10 mouse cellular contexts compared by ENCODE assay signal in the genomic region with DNA sequence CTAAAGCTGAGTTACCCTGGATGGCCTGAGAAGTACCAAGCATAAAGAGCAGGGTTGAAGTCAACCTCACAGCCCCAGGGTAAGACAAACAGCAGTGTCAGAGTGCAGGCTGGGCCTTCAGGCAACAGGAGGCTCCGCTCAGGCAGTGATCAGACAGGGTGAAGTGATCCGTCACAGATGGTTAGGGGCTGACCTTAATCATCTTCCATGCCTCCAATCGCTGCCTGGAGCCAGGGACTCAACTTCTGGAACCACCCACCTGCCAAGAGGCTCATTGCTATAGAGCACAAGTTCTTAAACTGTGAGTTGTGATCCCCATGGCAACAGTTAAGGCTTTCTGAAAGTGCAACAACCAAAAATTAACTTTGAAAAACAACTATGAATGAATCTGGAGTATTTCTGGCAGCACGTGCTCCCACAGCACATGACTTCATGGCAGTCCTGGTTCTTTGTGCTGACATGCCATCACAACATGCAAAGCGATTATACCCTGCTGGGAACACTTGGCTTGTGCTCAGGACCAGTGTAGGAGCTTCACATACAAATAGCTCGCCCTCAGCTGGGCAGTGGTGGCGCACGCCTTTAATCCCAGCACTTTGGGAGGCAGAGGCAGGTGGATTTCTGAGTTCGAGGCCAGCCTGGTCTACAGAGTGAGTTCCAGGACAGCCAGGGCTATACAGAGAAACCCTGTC. TPM values are rescaled to one million over a fixed set of nuclear protein-coding genes. Genes with fewer than 3 reads are reported as not detected.
DNase-seq lines count a peak whose midpoint lies in the region; ATAC-seq lines count a peak whose summit lies in the region.
"Had no signal": no experiment of that assay in that cellular context is flagged by ENCODE, and none has a peak within 500 bp of the region (broad histone marks: within the 10 kb centered on the region; RNA-seq: fewer than 3 reads in every experiment).

No protein-coding gene starts in this region.

- DNase-seq in lung, postnatal 10 days: peak; percentile 42
- no peak for DNase-seq in lung, postnatal 25 days (ENCODE audit: low spot score)
- DNase-seq in gastrocnemius, postnatal 36 days: no peak
- no peak for DNase-seq in gastrocnemius, postnatal 10 days
- DNase-seq: gastrocnemius, postnatal 25 days had no signal

- ATAC-seq in forebrain, embryonic 12.5 days (ENCODE audit: low FRiP score): no peak
- no peak for ATAC-seq in forebrain, embryonic 13.5 days
- peak; percentile 48 for ATAC-seq in hindbrain, embryonic 16.5 days
- ATAC-seq in stomach, embryonic 16.5 days (ENCODE audit: insufficient read depth, low FRiP score): peak; percentile 53; the same call in 1 of the 2 replicates

- 68% methylated on average over 9 of the region's 9 CpGs for WGBS in forebrain, embryonic 12.5 days
- WGBS in forebrain, embryonic 13.5 days: 67% methylated on average over 9 of the region's 9 CpGs
- WGBS in hindbrain, embryonic 16.5 days: 41% methylated on average over 9 of the region's 9 CpGs
- WGBS in stomach, embryonic 16.5 days: 71% methylated on average over 9 of the region's 9 CpGs

- H3K27ac ChIP-seq in forebrain, embryonic 12.5 days: no peak overlapping the region
- H3K27ac ChIP-seq in forebrain, embryonic 13.5 days: no peak overlapping the region
- H3K27ac ChIP-seq in hindbrain, embryonic 16.5 days (ENCODE audit: low read depth, low read length): no peak overlapping the region
- H3K27ac ChIP-seq in stomach, embryonic 16.5 days (ENCODE audit: low read length): peak overlapping the region; percentile 43
- H3K27ac ChIP-seq: macrophage had no signal

- H3K9ac ChIP-seq in forebrain, embryonic 12.5 days: peak overlapping the region; percentile 7; the same call in 1 of the 2 replicates
- H3K9ac ChIP-seq in forebrain, embryonic 13.5 days: no peak overlapping the region
- no peak overlapping the region for H3K9ac ChIP-seq in hindbrain, embryonic 16.5 days (ENCODE audit: low read depth, low read length)
- H3K9ac ChIP-seq in stomach, embryonic 16.5 days (ENCODE audit: low read length): 0 out of 2 replicates have a peak overlapping the region, but pooled peaks have one; percentile 7

- H3K27me3 ChIP-seq in forebrain, embryonic 12.5 days: no peaks in the 10 kb centered on the region
- H3K27me3 ChIP-seq in forebrain, embryonic 13.5 days: no peaks in the 10 kb centered on the region
- no peaks in the 10 kb centered on the region for H3K27me3 ChIP-seq in hindbrain, embryonic 16.5 days (replicated peaks; ENCODE audit: control insufficient read depth, insufficient read depth, low read length)
- H3K27me3 ChIP-seq in stomach, embryonic 16.5 days (ENCODE audit: control insufficient read depth, insufficient read depth, low read length): no peaks in the 10 kb centered on the region

- intact Hi-C loops in gastrocnemius, postnatal 36 days (cut with DNase I): no loop called here

- peaks cover 11% of the 10 kb centered on the region for H3K4me1 ChIP-seq in forebrain, embryonic 12.5 days
- peaks cover 8% of the 10 kb centered on the region; the same call in 1 of the 2 replicates for H3K4me1 ChIP-seq in forebrain, embryonic 13.5 days
- H3K4me1 ChIP-seq in hindbrain, embryonic 16.5 days (ENCODE audit: control insufficient read depth, insufficient read depth, low read depth, low read length): peaks cover 7% of the 10 kb centered on the region
- H3K4me1 ChIP-seq in stomach, embryonic 16.5 days (ENCODE audit: control insufficient read depth, insufficient read depth, low read length): peaks cover 10% of the 10 kb centered on the region; the same call in 1 of the 2 replicates

- no peak overlapping the region for H3K4me2 ChIP-seq in forebrain, embryonic 12.5 days
- no peak overlapping the region for H3K4me2 ChIP-seq in forebrain, embryonic 13.5 days
- no peak overlapping the region for H3K4me2 ChIP-seq in hindbrain, embryonic 16.5 days (ENCODE audit: low read length)
- 0 out of 2 replicates have a peak overlapping the region, but pooled peaks have one; percentile 4 for H3K4me2 ChIP-seq in stomach, embryonic 16.5 days (ENCODE audit: low read depth, low read length)

- H3K4me3 ChIP-seq in forebrain, embryonic 12.5 days (replicated peaks): no peak overlapping the region
- no peak overlapping the region for H3K4me3 ChIP-seq in forebrain, embryonic 13.5 days
- no peak overlapping the region for H3K4me3 ChIP-seq in hindbrain, embryonic 16.5 days (ENCODE audit: low read length)
- H3K4me3 ChIP-seq in stomach, embryonic 16.5 days (replicated peaks; ENCODE audit: low read length): no peak overlapping the region

- H3K9me3 ChIP-seq in forebrain, embryonic 12.5 days: no peaks in the 10 kb centered on the region
- no peaks in the 10 kb centered on the region for H3K9me3 ChIP-seq in forebrain, embryonic 13.5 days (replicated peaks)
- no peaks in the 10 kb centered on the region for H3K9me3 ChIP-seq in hindbrain, embryonic 16.5 days (ENCODE audit: control insufficient read depth, low read length)
- H3K9me3 ChIP-seq in stomach, embryonic 16.5 days (replicated peaks; ENCODE audit: control insufficient read depth, low read length): no peaks in the 10 kb centered on the region

- no peaks in the 10 kb centered on the region for H3K36me3 ChIP-seq in forebrain, embryonic 12.5 days (replicated peaks)
- no peaks in the 10 kb centered on the region for H3K36me3 ChIP-seq in forebrain, embryonic 13.5 days (ENCODE audit: poor library complexity, severe bottlenecking)
- no peaks in the 10 kb centered on the region for H3K36me3 ChIP-seq in hindbrain, embryonic 16.5 days (ENCODE audit: control insufficient read depth, insufficient read depth, low read length)
- no peaks in the 10 kb centered on the region for H3K36me3 ChIP-seq in stomach, embryonic 16.5 days (ENCODE audit: control insufficient read depth, insufficient read depth, low read length)

RNA-seq across cellular contexts. Expression of gene Slmap, which starts 46.3 kb away (rescaled TPM):
- polyA plus RNA-seq in forebrain, embryonic 12.5 days (2016; fragmentation: Nextera tagmentation; extraction: Ambion mirVana): 21.1 and 21.6 TPM in 2 replicates
- polyA plus RNA-seq in forebrain, embryonic 13.5 days (2015; fragmentation: Nextera tagmentation; extraction: Ambion mirVana): 12.1 and 12.7 TPM in 2 replicates
- 11.4 TPM in 2 replicates for polyA plus RNA-seq in hindbrain, embryonic 16.5 days (2015; fragmentation: Nextera tagmentation; extraction: Ambion mirVana)
- 59.1 and 60.6 TPM in 2 replicates for polyA plus RNA-seq in stomach, embryonic 16.5 days (2015; fragmentation: Nextera tagmentation; extraction: Ambion mirVana)
- 10 to 100 TPM; 73.2 to 87.8 TPM for total RNA-seq in gastrocnemius, postnatal 36 days (2021)
- total RNA-seq in gastrocnemius, postnatal 10 days (2021): 100 to 1,000 TPM; 111 to 113 TPM

Comparison
In these comparisons a context has a peak if more than half of its experiments do, and no peak if none do; other contexts are left out.
1. H3K9ac ChIP-seq: peak in forebrain, embryonic 12.5 days (single experiment) and stomach, embryonic 16.5 days (single experiment); none in forebrain, embryonic 13.5 days (single experiment) and hindbrain, embryonic 16.5 days (single experiment).
2. ATAC-seq: peak in hindbrain, embryonic 16.5 days (single experiment) and stomach, embryonic 16.5 days (single experiment); none in forebrain, embryonic 12.5 days (single experiment) and forebrain, embryonic 13.5 days (single experiment).